Mouse (Mus musculus): Measurements from ENCODE around the gene Zfyve26.
A peak's percentile ranks its signal among the peaks of the same experiment; 100 is the strongest.

Zfyve26 gene

DNA sequence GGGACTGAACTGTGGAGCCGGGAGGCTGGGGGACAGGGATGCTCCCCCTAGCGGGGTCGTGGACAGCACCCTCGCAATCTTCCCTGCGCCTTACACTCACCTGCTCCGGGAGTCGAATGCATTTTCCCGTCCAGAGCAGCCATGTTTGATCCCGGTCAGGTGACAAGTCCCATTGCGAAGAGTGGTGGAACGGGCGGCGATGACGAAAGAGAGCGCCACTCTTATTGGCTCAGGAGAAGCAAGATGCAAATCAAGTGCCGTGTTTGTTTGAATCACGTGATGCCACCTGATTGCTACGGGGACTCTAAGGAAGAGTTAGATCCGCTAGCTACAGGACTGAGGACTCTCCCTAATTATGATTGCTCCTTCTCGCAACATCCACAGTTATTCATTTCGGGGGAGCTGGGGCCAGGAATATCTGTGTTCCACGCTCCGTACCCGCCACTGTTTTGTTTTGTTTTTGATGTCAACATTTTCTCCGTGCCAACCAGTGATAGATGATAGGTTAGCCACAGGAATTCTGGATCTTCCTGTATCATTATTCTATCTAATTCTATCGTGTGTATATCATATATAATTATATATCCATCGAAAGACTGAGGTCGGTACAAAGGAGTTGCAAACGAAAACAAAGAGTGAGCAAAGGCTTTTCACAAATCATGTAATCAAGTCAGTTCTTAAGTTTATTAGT, at the start of gene Zfyve26:
TSS of gene Zfyve26 (minus strand) at position 179 of the 691 bp plus-strand sequence.
- peak; percentile 100 for DNase-seq (ENCODE audit: low read depth, low spot score)

DNA sequence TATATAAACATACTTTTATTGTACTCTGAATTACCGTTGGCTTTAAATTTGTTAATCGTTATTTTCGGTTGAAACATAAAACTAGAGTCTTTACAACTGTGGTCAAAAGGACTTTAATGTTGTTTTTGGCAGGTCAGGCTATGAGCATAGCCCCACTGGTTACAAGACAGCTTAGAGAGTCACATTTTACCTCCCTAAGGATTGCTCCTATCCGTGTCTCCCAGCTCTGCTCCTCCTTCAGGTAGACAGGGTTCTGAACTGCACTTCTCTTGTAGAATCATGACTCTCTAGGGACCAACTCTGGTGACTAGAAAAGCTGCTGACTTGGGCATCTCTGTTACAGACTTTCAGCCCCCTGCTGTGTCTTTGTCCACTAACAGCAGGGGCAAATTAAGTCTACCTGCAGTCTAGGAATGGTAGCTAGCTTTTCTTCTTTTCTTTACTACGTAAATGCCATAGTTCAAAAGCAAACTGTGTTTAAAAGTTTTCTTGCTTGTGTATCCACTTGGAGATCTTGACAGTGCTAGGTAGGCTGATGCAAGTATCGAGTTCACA, 45.3 kb upstream of the Zfyve26 start:
- DNase-seq (ENCODE audit: low read depth, low spot score): peak; percentile 88

DNA sequence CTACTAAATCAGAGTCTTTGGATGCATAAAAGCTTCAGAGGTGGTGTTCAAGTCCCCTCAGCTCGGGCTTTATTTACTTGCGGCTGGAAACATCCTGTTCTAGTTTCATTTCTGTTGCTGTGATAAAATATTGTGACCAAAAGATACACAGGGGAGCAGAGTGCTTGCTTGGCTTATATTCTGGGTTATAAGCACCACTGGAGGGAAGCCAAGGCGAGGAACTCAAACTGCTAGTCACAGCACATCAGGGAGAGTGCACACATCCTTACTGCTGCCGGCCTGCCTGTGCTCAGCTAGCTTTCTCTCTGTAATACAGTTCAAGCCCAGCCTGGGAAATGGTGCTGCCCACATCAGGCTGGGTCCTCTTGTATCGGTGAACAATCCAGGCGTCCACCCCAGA, 44.4 kb upstream of the Zfyve26 start:
- no peak for DNase-seq (ENCODE audit: low read depth, low spot score)

DNA sequence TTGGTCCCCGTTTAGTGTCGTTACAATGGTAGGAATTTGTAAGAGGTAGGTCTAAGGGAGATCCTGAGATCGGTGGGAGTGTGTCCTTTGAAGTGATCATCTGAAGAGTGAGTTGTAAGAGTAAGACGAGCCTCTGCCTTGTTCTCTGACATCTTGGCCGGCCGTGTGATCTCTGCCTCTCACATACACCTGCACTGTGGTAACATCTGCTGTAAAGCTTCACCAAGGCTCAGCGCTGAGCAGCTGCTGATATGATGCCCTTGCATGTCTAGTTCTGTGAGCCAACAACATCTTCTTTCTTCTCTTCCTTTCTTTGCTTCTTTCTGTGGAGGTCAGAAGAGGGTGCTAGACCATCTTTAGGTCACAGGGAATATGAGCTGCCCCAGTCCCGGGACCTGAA, 42.7 kb upstream of the Zfyve26 start:
- DNase-seq (ENCODE audit: low read depth, low spot score): no peak

DNA sequence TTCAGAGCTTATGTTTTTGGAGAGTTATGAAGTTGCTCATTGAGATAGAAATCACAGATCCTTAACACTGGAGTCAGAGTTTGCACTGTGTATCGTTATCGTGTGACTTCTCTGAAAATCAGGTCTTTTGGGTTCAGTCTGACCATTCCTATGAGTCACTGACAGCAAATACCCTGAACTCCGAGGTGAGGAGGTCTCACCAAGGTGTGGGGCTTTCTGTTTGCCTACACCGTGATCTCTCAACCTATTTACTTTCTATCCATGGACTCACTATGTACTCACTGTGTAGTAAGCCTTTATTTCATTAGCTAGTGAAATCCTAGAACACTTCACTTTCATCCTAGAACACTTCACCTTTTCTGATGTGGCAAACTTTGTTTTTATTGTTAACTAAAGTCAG, 35.6 kb upstream of the Zfyve26 start:
- DNase-seq (ENCODE audit: low read depth, low spot score): no peak

DNA sequence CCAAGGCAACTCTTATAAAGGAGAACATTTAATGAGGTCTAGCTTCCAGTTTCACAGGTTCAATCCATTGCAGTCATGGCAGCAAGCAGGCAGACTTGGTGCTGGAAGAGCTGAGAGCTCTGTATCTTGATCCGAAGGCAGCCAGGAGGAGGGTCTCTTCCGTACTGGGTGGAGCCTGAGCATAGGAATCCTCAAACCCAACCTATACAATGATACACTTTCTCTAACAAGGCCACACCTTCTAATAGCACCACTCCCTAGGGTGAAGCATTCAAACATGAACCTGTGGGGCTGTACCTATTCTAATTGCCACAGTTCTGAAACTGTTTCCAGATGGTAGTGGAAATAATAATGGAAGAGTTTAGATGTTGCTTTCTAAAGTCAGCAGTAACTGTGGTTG, 34.5 kb upstream of the Zfyve26 start:
- peak; percentile 57 for DNase-seq (ENCODE audit: low read depth, low spot score)

DNA sequence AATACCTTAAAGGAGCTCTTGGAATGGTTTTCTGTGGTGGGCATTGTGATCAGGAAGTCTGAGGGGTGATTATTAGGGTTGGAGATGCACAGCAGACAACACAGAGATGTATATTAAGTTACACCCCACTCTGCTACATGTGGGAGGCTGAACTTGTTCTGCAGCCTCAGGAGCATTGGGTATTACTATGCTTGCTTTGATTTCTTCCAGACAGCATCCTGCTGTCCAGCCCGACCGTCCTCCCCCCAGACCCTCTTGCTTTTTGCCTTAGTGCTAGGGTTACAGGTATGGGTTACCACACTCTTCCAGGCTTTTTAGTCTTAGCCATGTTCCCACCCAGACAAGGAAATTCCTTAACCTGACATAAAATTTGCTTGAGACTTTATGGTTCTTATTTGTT, 31.8 kb upstream of the Zfyve26 start:
- DNase-seq (ENCODE audit: low read depth, low spot score): no peak

DNA sequence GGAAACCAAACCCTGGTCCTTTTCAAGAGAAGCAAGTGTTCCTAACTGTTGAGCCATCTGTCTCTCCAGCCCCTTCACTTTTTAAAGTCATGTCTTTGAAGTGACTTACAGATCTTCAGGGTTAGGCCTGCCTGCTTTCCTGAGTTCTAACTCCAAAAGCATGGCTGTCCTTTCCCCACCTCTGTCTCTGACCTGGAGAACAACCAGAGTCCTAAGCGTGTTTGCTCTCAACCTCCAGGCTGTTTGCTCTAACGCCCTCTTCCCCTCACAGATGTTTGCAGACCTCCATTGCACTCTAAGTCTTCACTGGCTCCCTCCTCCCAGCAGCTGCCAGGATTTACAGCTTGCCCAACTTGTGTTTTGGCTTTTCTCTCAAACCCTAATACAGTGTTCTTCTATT, 30.6 kb upstream of the Zfyve26 start:
- DNase-seq (ENCODE audit: low read depth, low spot score): no peak

DNA sequence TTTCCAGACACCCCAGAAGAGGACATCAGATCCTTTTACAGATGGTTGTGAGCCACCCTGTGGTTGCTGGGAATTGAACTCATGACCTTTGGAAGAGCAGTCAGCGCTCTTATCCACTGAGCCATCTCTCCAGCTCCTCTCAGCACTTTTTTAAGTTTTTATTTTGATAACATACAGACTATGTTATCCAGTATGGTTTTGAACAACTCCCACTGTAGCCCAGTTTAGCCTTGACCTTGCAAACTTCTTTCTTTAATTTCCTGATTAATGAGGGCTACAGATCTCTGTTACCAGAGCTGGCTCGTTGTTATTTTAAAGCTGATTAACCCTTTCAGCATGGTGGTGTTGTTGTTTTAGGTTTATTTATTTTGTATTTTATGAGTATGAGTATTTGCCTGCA, 30.1 kb upstream of the Zfyve26 start:
- DNase-seq (ENCODE audit: low read depth, low spot score): no peak

DNA sequence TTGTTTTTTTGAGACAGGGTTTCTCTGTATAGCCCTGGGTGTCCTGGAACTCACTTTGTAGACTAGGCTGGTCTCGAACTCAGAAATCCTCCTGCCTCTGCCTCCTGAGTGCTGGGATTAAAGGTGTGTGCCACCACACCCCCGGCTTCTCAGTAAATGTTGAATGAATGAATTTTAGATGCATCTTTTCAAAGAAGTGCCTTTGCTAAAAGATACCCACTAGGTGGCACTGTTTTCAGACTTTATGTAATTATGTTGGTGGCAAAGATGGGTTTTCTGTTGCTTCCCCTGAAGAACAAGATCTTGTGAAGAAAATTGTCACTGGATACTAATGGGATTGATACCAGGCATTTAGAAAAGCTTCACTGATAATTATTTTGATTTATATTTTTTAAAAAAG, 26.4 kb upstream of the Zfyve26 start:
- DNase-seq (ENCODE audit: low read depth, low spot score): peak; percentile 51

DNA sequence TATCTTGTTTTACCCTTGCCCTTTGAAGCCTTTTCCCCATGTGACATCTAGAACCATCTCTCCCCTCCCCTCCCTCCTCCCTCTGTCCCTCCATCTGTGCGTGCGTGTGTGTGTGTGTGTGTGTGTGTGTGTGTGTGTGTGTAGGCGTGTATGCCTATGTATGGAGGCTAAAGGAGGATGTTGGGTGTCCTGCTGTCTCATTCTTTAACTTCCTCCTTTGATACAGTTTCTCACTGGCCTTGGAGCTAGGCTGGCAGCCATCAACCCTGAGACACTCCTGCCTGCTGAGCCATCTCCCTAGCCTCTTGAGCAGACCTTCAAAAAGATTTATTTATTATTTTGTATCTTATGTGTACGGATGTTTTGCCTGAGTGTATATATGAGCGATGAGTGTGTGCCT, 24.8 kb upstream of the Zfyve26 start:
- no peak for DNase-seq (ENCODE audit: low read depth, low spot score)

DNA sequence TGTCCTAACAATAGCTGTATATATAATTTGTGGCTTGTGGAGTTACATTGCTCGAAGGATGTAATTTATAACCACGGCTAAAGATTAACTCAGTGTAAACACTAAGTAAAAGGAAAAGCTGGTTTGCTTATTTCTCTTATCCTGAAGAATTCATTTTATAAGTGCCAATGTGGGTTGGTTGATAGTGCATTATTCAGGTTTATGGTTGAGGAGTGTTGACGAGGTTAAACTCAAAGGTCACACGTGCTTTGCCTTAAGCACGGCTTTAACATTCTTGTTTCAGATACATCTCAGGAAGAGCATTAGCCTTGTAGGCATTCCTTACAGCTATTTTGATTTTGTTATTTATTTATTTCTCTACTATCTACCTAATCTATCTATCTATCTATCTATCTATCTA, 21.2 kb upstream of the Zfyve26 start:
- DNase-seq (ENCODE audit: low read depth, low spot score): no peak

DNA sequence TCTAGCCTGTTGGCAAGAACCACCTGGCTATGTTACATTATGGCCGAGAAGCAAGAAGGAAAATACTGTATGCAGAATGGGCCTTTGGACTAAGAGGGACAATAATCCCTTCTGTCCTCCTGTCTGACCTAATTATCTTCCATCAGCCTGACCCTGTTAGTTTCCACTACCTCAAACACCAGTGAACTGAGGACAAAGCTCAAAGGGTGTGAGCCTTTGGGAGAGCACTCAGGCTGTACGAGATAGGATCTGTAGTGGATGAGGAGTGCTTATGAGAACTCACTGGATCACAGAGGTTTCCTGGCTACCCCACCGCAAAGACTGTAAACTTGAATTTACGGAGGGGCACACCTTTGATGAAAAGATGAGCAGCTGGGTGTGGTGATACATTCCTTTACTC, 17.6 kb upstream of the Zfyve26 start:
- no peak for DNase-seq (ENCODE audit: low read depth, low spot score)

DNA sequence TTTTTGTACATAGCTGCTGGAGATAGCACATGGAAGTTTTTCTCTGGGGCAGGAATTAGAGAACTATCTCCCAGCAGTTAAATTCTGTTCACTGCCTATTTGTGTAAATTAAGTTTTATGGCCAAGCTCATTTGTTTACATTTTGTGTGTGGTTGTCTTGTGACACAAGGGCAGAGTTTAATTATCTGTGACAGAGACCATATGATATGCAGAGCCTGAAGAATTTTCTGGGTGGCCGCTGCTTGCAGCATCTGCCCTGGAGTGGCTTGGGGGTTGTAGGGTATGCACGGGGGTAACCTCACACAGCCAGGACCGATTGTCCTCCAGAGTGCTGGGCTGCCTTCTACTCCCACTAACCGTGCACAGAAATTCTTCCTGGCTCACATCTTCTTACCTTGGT, 9.9 kb upstream of the Zfyve26 start:
- no peak for DNase-seq (ENCODE audit: low read depth, low spot score)

DNA sequence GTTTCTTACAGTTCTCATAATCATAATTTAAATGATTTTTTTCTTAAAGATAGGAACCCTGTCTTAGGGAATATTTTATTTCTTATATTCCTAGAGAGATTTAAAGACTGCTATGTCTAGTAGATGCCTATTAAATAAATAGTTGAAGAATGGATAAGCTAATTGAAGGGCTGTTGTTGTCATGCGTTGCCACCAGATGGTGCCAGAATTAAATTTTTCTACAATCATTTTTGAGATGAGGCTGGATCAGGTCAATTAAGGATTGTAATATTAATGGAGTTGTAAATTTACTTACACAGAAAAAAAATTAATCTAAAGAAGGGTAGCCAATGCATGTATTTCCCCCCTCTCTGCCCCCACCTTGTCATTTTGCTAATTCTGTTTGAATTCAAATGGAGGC, 9.0 kb upstream of the Zfyve26 start:
- DNase-seq (ENCODE audit: low read depth, low spot score): no peak

DNA sequence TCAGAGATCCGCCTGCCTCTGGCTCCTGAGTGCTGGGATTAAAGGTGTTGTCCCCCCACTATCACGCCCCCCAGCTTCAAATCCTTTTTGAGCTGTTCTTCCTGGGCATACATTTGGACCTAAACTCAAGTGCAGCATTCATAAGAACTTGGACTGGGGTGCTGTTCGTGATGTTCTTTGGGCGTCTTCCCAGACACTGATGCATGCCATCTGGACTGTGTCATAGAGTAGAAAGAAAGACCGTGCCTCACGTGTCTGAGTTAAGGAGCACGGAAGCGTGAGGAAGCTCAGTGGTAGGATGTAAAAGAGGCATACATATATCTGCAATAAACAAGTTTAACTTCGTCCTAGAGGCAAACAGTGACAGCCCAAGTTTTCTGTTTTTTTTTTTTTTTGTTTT, 5.7 kb upstream of the Zfyve26 start:
- no peak for DNase-seq (ENCODE audit: low read depth, low spot score)

DNA sequence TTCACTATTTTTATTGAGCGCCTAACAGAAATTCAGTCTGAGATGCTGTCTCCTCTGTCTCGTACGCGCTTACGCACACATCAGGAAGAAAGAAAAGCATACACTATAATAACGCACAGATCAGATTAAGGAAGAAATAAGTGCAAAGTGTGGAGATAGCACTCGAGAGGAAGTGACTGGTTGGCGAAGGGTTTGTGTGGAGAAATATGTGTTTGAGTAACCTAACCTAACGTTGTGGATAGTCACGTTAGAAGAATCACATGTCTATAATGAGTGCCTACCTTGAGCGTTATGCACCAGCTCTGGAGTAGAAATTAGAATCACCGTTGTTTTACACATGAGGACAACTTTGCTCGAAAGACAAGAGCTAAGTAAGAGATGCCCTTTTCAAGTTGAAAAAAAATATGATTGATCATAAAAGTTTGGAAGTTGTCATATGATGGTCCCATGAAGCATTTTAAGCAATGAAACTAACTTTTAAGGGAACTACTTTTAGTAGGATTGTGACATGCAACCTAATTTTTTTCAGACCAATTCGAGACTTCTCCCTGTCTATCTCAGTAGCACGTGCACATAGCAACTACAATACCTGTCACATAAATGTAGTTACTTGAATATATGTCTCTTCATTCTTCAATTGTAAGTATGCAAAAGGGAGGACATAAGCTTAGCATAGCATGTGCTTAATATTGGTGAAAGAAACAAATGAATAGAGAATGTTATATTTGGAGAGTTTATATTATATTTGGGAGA, 2.0 kb upstream of the Zfyve26 start:
- no peak for DNase-seq (ENCODE audit: low read depth, low spot score)

DNA sequence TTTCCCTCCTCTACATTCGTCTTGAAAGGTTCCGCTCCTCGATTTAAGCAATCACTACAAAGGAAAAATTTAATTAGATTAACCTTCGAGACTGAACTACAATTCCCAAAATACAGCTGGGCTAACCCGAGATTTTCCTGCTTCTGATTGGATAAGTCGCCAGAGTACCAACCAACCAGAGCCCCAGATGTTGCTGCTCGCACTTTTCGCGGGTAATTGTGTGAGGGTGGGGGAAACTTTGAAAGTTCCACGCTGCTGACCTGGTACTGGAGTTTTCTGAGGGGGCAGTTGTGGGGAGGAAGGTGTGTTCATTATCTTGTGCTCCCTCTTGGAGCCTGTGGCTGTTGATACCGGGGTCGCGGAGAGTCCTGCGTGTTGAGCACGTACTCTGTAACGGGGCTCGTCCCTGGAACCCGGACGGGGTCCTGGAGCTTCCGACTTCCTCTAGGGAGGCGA, 1.0 kb upstream of the Zfyve26 start, which contains the start of gene Rad51b:
TSS of gene Rad51b (plus strand) at position 162 of the 456 bp plus-strand sequence.
- peak; percentile 95 for DNase-seq (ENCODE audit: low read depth, low spot score)

DNA sequence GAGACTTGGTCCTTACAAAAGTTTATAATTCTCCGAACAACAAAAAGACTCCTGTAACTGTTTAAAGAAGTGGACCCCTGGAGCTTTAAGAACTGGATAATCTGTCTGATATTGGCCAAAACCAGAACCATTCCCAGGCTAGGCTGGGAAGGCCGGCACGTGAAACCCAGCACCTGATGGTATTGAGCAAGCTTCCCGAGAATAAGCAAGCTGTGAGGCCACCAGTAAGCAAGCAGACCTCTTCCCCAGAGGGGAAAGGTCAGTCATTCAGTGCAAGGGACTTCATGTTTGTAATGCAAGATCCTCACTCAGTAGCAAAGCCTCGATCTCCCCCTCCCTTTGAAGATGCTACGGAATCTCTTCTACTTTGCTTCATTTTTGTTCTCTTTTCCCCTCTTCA, 3.2 kb downstream of the Zfyve26 start:
- no peak for DNase-seq (ENCODE audit: low read depth, low spot score)

DNA sequence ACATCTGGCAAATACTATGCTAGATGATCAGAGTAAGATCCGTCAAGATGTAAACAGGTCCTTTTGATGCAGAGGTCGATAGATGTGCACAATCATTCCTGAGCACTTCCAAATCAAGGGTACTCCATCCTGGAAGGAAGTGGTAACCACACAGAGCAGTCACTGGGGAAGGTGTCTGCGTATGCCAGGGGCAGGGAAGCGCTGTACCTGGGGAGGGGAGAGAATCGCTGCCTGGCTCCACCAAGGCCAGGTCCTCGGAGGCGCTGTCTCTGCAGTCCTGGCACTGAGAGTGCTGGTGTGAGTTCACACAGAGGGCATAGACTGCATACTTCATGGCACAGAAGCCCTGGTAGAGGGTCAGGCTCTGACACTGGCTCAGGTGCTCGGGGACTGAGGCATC, 13.5 kb downstream of the Zfyve26 start:
- no peak for DNase-seq (ENCODE audit: low read depth, low spot score)

DNA sequence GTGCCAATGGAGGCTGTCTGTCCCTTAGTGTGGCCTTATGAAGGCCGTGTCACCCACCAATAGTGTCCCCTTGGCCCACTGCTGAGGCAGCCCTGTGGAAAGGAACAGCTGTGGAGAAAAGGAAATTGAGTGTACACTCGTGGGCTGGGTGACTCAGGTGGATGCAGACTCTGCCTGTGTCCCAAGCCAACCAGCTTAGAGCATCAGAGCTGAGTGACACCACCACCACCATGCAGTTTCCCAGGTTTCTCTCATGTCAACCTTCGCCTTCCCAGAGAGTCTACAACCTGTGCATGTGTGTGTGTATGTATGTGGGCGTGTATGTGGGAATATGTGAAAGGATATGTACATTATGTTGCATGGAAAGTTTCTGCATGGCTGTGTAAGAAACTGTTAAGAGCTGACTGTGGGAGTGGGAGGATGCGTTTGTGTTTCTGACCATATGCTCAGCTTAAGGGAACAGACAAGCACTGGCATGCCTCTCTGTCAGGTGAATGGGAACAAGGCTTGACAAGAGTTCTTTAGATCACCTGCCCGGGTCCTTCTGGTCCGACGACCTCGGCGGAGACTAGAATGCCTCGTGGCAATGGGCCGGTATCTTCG, 16.5 kb downstream of the Zfyve26 start:
- no peak for DNase-seq (ENCODE audit: low read depth, low spot score)

DNA sequence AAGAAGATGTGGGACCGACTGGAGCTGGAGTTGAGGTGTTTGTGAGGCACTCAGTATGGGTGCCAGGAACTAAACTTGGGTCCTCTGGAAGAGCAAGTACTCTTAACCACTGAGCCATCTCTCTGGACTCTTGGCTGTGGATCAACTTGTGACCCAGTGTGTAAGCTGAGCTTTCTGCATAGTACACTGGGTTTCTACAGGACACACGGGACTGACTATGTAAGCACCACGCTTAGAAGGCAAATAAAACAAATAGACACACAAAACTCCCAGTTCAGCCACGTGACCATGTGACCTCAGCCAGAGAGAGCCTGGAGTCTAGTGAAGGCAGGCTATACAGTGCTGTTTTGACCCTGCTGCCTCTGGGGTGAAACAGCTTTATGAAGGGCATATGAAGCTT, 23.5 kb downstream of the Zfyve26 start:
- no peak for DNase-seq (ENCODE audit: low read depth, low spot score)

DNA sequence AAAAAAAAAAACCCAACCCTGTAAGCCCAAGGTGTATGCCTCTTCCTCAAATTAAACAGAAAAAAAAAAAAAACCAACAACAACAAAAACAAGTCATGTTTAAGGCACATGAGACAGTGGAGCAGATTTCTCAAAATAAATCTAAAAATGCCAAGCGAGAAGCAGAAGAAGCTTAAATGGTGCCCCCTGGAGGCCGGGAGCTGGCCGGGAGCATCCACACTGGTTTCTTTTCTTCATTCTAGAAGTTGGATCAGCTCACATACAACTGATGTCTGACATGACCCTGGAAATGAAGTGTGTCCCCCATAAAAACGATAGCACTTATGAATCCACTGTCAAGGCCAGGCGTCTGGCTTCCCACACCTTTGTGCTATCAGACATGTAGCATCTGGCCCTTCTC, 35.1 kb downstream of the Zfyve26 start:
- DNase-seq (ENCODE audit: low read depth, low spot score): peak; percentile 36

Measured in R1 (cell line).